Mouse (Mus musculus) forebrain, embryonic 16.5 days (tissue): ENCODE measurements around the gene Ube2d2b. TPM values are rescaled to one million over a fixed set of nuclear protein-coding genes. Genes with fewer than 3 reads are reported as not detected.

Experiments
- ATAC-seq: fragments of 200-750 bp; cut with Nextera tagmentation; 2 replicates; pipeline ENCODE4 v1.8.0; 2017; ENCODE audit warnings: mild to moderate bottlenecking, moderate library complexity
- H3K27ac ChIP-seq: fragments of 300-500 bp; sonication (generic); 2 replicates; pipeline ENCODE4 v1.5.1; 2014; ENCODE audit warnings: low read length, control low read depth
- H3K27me3 ChIP-seq: fragments of 300-500 bp; sonication (generic); replicated peaks from 2 replicates; pipeline ENCODE4 v1.6.1; 2014; ENCODE audit warnings: low read length; ENCODE audit not compliant: control insufficient read depth, insufficient read depth
- H3K36me3 ChIP-seq: fragments of 300-500 bp; sonication (generic); 2 replicates; pipeline ENCODE4 v1.6.1; 2014; ENCODE audit not compliant: control insufficient read depth, insufficient read depth
- H3K4me1 ChIP-seq: fragments of 300-500 bp; sonication (generic); replicated peaks from 2 replicates; pipeline ENCODE4 v1.6.1; 2014; ENCODE audit warnings: low read length; ENCODE audit not compliant: control insufficient read depth, insufficient read depth
- H3K4me2 ChIP-seq: fragments of 300-500 bp; sonication (generic); 2 replicates; pipeline ENCODE4 v1.6.1; 2014; ENCODE audit warnings: mild to moderate bottlenecking, low read length, control low read depth
- H3K4me3 ChIP-seq: fragments of 300-500 bp; sonication (generic); replicated peaks from 2 replicates; pipeline ENCODE4 v1.5.1; 2014; ENCODE audit warnings: mild to moderate bottlenecking, low read length, control low read depth
- H3K9ac ChIP-seq: fragments of 300-500 bp; sonication (generic); replicated peaks from 2 replicates; pipeline ENCODE4 v1.6.1; 2014; ENCODE audit warnings: low read depth, low read length, control low read depth
- H3K9me3 ChIP-seq: fragments of 300-500 bp; sonication (generic); 2 replicates; pipeline ENCODE4 v1.6.1; 2016; ENCODE audit warnings: low read length; ENCODE audit not compliant: control insufficient read depth
- WGBS: fragments of 180-500 bp; shearing (Covaris S2); extraction: QIAGEN DNeasy Blood & Tissue Kit; methylation state at CpG from one replicate; pipeline ENCODE4 v1.1.7; 2014; 5-methylcytosine and 5-hydroxymethylcytosine counted together
- polyA plus RNA-seq: library from polyadenylated mRNA; unstranded; fragments of >200 nt; fragmentation: Nextera tagmentation; extraction: Ambion mirVana; gene quantifications from 2 replicates; pipeline ENCODE4 v1.2.1, GENCODE M21; 2015

The Ube2d2b gene
- polyA plus RNA-seq, 1 experiment from 2014 or later, result 0.13 TPM

DNA sequence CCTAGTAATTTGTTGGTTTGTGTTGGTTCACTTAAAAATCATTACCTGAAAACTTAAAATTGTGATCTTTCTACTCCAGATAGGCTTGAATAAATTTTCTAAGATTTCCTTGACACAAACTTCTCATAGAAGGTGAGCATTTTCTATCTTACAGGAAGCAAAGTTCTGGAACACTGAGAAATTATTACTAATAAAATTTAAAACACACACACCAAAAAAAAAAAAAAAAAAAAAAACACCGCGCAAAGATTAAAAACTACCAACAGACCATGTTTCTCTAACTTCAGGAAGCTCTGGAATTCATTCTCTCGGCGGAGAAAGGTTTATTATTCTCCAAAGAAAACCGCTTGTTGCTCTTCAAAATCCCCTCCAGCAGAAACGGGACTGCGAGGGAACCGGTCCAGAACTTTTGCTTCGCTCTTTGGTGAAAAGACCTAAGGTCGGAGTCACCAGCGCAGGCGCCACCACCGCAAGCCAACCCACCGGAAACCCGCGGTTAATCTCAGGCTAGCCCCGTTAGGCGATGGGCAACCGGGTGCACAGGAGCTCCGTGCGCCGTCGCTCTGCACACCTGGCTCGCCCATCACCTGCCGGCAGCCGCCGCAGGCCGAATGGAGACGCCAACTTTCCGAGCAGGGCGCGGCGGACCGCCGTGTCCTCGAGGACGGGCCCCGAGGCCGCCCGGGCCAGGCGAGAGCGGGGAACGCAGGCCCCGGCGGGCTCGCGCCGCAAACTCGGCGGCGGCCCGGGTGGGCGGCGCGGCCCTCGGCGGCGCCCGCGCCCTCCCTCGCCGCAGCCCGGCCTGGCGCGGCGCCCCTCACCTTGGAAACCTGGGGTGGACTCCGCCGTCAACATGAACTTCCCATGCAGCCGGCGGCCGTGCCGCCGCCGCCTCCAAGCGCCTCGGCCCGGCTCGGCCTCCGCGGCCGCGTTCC, 38.3 kb downstream of the Ube2d2b start:
- under 1% methylated on average over 56 of the region's 82 CpGs for WGBS
- peak; percentile 67 for ATAC-seq
- peaks cover 3% of the 10 kb centered on the region for H3K4me1 ChIP-seq
- peak overlapping the region; percentile 84 for H3K9ac ChIP-seq
- H3K27me3 ChIP-seq, result no peaks in the 10 kb centered on the region
- H3K9me3 ChIP-seq, result no peaks in the 10 kb centered on the region
- H3K27ac ChIP-seq, result peak overlapping the region; percentile 91
- no peaks in the 10 kb centered on the region for H3K36me3 ChIP-seq
- H3K4me2 ChIP-seq, result peak overlapping the region; percentile 74
- H3K4me3 ChIP-seq, result peak overlapping the region; percentile 92

DNA sequence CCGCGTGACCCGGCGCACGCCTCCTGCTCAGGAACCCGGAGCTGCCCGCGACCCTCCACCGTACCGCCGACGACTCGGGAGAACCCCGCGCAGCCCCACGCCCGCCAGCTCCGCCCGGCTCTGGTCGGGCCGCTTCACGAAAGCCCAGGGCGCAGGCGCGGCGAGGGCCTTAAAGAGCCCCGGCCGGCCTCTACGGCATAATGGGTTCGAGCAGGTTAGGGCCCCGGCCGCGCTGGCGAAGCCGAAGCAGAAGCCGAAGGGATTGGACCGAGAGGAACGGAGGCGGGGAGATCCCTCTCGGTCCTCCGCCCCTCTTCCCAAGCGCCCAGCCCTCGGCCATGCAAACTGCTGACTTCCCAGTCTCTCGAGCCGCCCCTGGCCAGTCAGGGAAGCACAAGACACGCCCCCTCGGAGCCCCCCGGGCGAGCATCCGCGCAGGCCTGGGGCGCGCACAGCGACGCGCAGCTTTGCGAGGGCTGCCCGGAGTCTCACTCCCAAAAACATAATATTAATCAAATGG, 39.1 kb downstream of the Ube2d2b start:
- Histone ChIP-seq H3K27ac (peak overlapping the region; percentile 91), H3K4me1 (peaks cover 3% of the 10 kb centered on the region), H3K4me3 (peak overlapping the region; percentile 92), H3K4me2 (peak overlapping the region; percentile 74), H3K36me3 (no peaks in the 10 kb centered on the region), H3K27me3 (no peaks in the 10 kb centered on the region), H3K9ac (peak overlapping the region; percentile 84), H3K9me3 (no peaks in the 10 kb centered on the region)
- peak; percentile 97 for ATAC-seq
- under 1% methylated on average over 57 of the region's 58 CpGs for WGBS

DNA sequence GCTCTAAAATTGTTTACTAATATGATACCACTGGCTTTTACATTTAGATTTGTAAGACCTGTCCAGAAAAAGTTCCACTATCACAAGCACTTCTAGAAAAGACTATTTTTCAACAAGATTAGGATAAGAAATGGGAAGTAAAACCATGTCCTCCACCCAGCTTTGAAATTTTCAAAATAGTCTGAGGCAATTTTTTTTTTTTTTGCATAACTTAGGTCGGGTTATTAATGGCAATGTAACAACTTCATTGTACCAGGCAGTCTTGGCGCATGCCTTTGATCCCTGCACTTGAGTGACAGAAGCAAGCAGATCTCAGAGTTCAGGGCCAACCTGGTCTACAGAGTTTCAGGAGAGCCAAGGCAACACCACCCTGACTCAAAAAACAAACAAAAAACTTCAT, 39.8 kb downstream of the Ube2d2b start:
- H3K9me3 ChIP-seq, result no peaks in the 10 kb centered on the region
- no peak overlapping the region for H3K4me3 ChIP-seq
- no peaks in the 10 kb centered on the region for H3K36me3 ChIP-seq
- 48% methylated on average over 2 of the region's 2 CpGs for whole genome bisulfite sequencing
- H3K4me1 ChIP-seq, result peaks cover 3% of the 10 kb centered on the region
- H3K9ac ChIP-seq, result no peak overlapping the region
- no peaks in the 10 kb centered on the region for H3K27me3 ChIP-seq
- no peak overlapping the region for H3K27ac ChIP-seq
- H3K4me2 ChIP-seq, result no peak overlapping the region
- ATAC-seq, result no peak

DNA sequence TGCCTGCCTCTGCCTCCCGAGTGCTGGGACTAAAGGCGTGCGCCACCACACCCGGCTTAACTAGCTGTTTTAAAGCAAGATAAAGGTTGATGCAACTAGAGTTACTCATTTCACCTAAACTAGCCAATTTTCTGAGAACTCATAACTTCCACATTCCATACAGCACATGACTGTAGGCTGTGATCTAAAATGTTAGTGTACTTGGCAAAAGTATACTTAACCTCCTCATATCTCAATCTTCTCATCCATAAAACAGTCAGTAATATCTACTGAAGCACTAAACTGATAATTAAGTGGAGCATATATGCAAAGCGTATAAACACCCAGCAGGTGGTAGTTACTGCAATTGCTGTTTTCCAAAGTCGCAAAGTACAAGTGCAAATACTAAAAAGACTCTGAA, 43.4 kb downstream of the Ube2d2b start:
- H3K27ac ChIP-seq, result no peak overlapping the region
- H3K9me3 ChIP-seq, result no peaks in the 10 kb centered on the region
- H3K27me3 ChIP-seq, result no peaks in the 10 kb centered on the region
- no peak for ATAC-seq
- H3K9ac ChIP-seq, result no peak overlapping the region
- 81% methylated on average over 6 of the region's 6 CpGs for WGBS
- H3K36me3 ChIP-seq, result no peaks in the 10 kb centered on the region
- no peak overlapping the region for H3K4me2 ChIP-seq
- H3K4me1 ChIP-seq, result no peaks in the 10 kb centered on the region
- no peak overlapping the region for H3K4me3 ChIP-seq

DNA sequence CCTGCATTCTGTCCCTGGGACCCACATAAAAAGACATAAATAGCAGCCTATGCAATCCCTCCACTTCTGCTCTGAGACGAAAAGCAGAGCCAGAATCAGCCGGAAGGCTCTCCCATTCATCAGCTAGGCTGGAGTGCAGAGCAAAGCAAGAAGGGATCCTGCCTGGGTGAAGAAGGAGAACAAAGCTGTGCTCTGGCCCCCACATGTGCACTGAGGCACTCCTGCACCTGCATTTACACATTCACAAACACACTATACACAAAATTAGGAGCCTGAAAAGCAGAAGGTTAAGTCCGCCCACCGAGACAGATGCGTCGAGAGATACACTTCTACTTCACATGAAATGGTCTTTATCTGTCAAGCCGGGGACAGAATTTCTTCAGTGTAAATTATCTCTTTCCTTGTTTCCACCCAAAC, 44.0 kb downstream of the Ube2d2b start:
- no peak overlapping the region for H3K9ac ChIP-seq

DNA sequence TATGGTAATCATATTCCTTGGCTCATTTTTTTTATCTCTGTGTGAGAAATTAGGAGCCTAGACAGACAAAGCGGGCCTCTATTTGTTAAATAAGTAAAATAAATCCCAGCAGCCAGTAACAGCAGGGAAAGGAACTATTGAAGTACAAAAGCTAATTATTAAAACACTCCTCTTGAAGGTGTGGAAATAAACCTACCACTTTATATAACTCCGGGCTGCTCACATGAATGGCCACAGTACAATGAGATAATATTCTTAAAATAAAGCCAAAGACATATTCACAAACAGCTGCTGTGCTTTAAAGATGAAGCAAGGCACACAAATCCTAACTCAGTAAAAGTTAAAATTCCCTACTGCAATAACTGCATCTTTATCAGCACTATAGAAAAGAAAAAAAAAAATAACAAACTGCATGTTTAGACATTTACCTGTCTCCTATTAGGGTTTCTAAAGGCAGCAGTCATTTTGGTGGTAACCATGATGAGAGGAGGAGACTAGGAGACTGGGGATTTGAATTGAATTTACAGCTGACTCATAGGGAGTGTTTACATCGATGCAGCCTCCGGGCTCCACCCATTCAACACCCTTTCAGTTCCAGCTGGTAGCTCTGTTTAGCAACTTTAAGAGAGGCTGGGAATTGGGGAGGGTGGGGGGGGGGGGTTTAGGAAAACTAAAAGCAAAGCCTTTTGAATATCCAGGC, 44.8 kb downstream of the Ube2d2b start, which contains the start of gene Evi5:
Gene Evi5, minus strand, starts transcription at position 547 of the 700 bp plus-strand sequence.
- 43% methylated on average over 4 of the region's 4 CpGs for WGBS

More for the DNA sequence above, 44.0 kb downstream of the Ube2d2b start:
- H3K4me2 ChIP-seq, result no peak overlapping the region
- H3K4me1 ChIP-seq, result no peaks in the 10 kb centered on the region
- no peaks in the 10 kb centered on the region for H3K9me3 ChIP-seq
- H3K27ac ChIP-seq, result no peak overlapping the region
- no peak overlapping the region for H3K4me3 ChIP-seq
- 52% methylated on average over 7 of the region's 7 CpGs for WGBS
- no peak for ATAC-seq
- no peaks in the 10 kb centered on the region for H3K36me3 ChIP-seq
- no peaks in the 10 kb centered on the region for H3K27me3 ChIP-seq

DNA sequence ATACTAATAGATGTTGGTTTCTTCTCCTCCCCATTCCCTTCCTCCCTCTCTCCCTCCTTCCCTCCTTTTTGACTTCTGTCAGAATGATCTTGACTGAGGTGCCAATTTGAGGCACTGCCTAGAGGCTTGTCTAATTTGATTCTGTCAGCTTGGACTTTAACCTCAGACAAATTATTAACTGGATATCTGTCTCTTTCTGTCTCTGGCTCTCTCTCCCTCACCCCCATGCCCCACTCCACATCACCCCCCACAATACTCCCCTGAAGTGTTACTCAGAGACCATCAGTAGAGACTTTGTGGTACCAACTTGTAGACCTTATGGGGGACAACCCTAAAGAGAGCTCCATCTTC, 45.3 kb downstream of the Ube2d2b start:
- Histone ChIP-seq H3K27me3 (no peaks in the 10 kb centered on the region), H3K9ac (no peak overlapping the region), H3K4me2 (no peak overlapping the region), H3K4me1 (no peaks in the 10 kb centered on the region), H3K9me3 (no peaks in the 10 kb centered on the region), H3K4me3 (no peak overlapping the region), H3K36me3 (no peaks in the 10 kb centered on the region), H3K27ac (no peak overlapping the region)
- no peak for ATAC-seq

More for the DNA sequence above, 44.8 kb downstream of the Ube2d2b start, which contains the start of gene Evi5:
- H3K27me3 ChIP-seq, result no peaks in the 10 kb centered on the region
- no peaks in the 10 kb centered on the region for H3K9me3 ChIP-seq
- no peak for ATAC-seq
- H3K4me1 ChIP-seq, result no peaks in the 10 kb centered on the region
- no peak within 1 kb of the TSS for H3K9ac ChIP-seq
- no peak within 1 kb of the TSS for H3K27ac ChIP-seq
- H3K4me3 ChIP-seq, result no peak within 1 kb of the TSS
- no peak within 1 kb of the TSS for H3K4me2 ChIP-seq
- no peaks in the 10 kb centered on the region for H3K36me3 ChIP-seq

DNA sequence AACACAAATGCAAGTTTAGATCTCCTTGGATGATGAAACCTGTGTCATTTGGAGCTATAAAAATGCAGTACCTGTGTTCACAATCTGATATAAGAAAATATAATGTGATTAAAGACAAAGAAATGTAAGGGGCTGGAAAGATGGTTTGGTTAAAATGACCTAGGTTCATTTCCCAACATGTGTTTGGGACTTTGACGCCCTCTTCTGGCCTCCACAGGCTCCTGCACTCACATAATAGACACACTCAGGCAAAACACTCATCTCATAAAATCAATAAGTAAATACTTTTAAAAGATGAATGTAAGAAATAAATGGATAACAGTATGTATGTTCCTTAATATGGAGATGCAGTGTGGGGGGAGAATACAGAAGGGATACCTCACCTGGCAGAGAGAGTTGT, 47.2 kb downstream of the Ube2d2b start:
- no peak overlapping the region for H3K27ac ChIP-seq
- ATAC-seq, result no peak
- 71% methylated on average over 1 of the region's 1 CpGs for WGBS

DNA sequence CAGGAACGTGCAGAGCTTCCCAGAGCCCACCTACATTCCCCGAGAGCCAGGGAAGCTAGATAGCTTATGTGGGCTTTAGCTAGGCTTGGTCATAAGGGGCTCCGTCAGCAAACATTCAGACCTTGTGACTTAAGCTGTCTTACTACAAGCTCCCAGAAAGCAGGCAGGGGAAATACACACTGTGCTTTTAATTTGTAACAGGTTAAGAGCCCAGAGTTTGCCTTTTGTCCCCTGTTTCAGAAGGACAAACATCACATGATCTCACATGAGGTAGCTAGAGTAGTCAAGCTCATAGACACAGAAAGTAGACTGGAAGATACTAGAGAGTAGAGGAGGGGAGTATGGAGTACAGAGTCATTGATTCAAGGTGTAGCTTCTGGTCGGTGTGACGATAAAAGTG, 50.8 kb downstream of the Ube2d2b start:
- 82% methylated on average over 5 of the region's 5 CpGs for WGBS
- no peak overlapping the region for H3K9ac ChIP-seq
- H3K36me3 ChIP-seq, result no peaks in the 10 kb centered on the region
- H3K4me2 ChIP-seq, result no peak overlapping the region
- no peak overlapping the region for H3K4me3 ChIP-seq
- no peak for ATAC-seq
- no peak overlapping the region for H3K27ac ChIP-seq
- H3K9me3 ChIP-seq, result no peaks in the 10 kb centered on the region
- H3K4me1 ChIP-seq, result no peaks in the 10 kb centered on the region
- no peaks in the 10 kb centered on the region for H3K27me3 ChIP-seq

More for the DNA sequence above, 47.2 kb downstream of the Ube2d2b start:
- no peaks in the 10 kb centered on the region for H3K27me3 ChIP-seq
- H3K4me2 ChIP-seq, result no peak overlapping the region
- H3K9me3 ChIP-seq, result no peaks in the 10 kb centered on the region
- no peak overlapping the region for H3K4me3 ChIP-seq
- H3K36me3 ChIP-seq, result no peaks in the 10 kb centered on the region
- H3K4me1 ChIP-seq, result no peaks in the 10 kb centered on the region
- H3K9ac ChIP-seq, result no peak overlapping the region
